Mouse (Mus musculus) liver, embryonic 14.5 days (tissue): ENCODE data around the gene Gm2897.
"Not testable (repeated sequence)": the region's sequence is repeated elsewhere in the genome, so short reads cannot be mapped to it uniquely, and the experiment has no call there.

ENCODE experiments used
- CTCF ChIP-seq: IDR thresholded peaks from 2 replicates; pipeline ENCODE4 v1.5.1; 2016; ENCODE audit warnings: antibody characterized with exemption, low read depth, control low read depth
- EP300 ChIP-seq: IDR thresholded peaks from 2 replicates; pipeline ENCODE4 v1.6.1; 2016; ENCODE audit warnings: antibody characterized with exemption, low read depth

- not testable (repeated sequence) for TF ChIP-seq CTCF, EP300
Measured at GRCm38 (mm10) chr14:3116051-3116450, 67.0 kb downstream of the Gm2897 start.
